26 mouse cellular contexts compared by ENCODE assay signal in genomic region chr10:74378697-74379096, GRCm38 (mm10).
DNase-seq lines count a peak whose midpoint lies in the region; ATAC-seq and TF ChIP-seq lines count a peak whose summit lies in the region.
"Had no signal": no experiment of that assay in that cellular context is flagged by ENCODE, and none has a peak within 500 bp of the region (broad histone marks: within the 10 kb centered on the region; RNA-seq: fewer than 3 reads in every experiment).

No protein-coding gene starts in this region.

- no peak for TF ChIP-seq CTCF in kidney, postnatal 0 days (IDR thresholded peaks at IDR 0.05; ENCODE audit: low read depth)
- no peak for TF ChIP-seq CTCF in kidney, adult 2 months (conservative IDR thresholded peaks at IDR 0.05; ENCODE audit: insufficient read depth, insufficient read length, low read depth, low read length)

- no peak overlapping the region for H3K4me3 ChIP-seq in kidney, embryonic 14.5 days (ENCODE audit: low read length)
- H3K4me3 ChIP-seq in kidney, postnatal 0 days (replicated peaks; ENCODE audit: low read depth, low read length) = no peak overlapping the region
- H3K4me3 ChIP-seq in kidney, adult 2 months (ENCODE audit: insufficient read depth, low read depth, low read length) = no peak overlapping the region
- no peak overlapping the region for H3K4me3 ChIP-seq in neural tube, embryonic 14.5 days (ENCODE audit: low read depth, low read length)
- H3K4me3 ChIP-seq: embryonic facial prominence, embryonic 13.5 days; erythroblast, embryonic 14.5 days; forebrain, embryonic 12.5 days; forebrain, embryonic 15.5 days; heart, embryonic 12.5 days; heart, embryonic 15.5 days; hindbrain, embryonic 10.5 days; hindbrain, embryonic 13.5 days had no signal

- no peak for TF ChIP-seq POLR2A in kidney, adult 2 months (IDR thresholded peaks at IDR 0.05; ENCODE audit: low read depth, low read length)

- DNase-seq in cerebellum, postnatal 10 days = peak; percentile 16 to 29
- DNase-seq in cerebellum, adult 11-12 months = no peak
- DNase-seq in kidney, adult 9 months = no peak
- DNase-seq in kidney, postnatal 0 days (ENCODE audit: low spot score) = peak; percentile 10
- no peak for DNase-seq in kidney, adult 2 months
- DNase-seq: adrenal gland, adult 8-10 months; adrenal gland, postnatal 25 days; cerebellum, adult 18-20 months; cerebellum, adult 9-10 months; cerebellum, postnatal 36 days; gastrocnemius, postnatal 25 days; heart, adult 18-20 months; heart, postnatal 10 days; heart, postnatal 36 days had no signal

- peaks cover 6% of the 10 kb centered on the region; the same call in 1 of the 2 replicates for H3K4me1 ChIP-seq in kidney, embryonic 14.5 days (ENCODE audit: control insufficient read depth, insufficient read depth, low read length)
- peaks cover 5% of the 10 kb centered on the region; the same call in 1 of the 2 replicates for H3K4me1 ChIP-seq in kidney, postnatal 0 days (replicated peaks; ENCODE audit: insufficient read depth, low read length)
- H3K4me1 ChIP-seq in kidney, adult 2 months (ENCODE audit: control insufficient read depth, insufficient read depth, low read length) = no peaks in the 10 kb centered on the region
- H3K4me1 ChIP-seq in neural tube, embryonic 14.5 days (ENCODE audit: control insufficient read depth, insufficient read depth, low read length) = 0 out of 2 replicates have a peak, but pooled peaks cover 2% of the 10 kb centered on the region
- H3K4me1 ChIP-seq: heart, embryonic 12.5 days; heart, embryonic 15.5 days; hindbrain, embryonic 10.5 days had no signal

- 54% methylated on average over 1 of the region's 1 CpGs for WGBS in kidney, embryonic 14.5 days
- 48% methylated on average over 1 of the region's 1 CpGs for WGBS in kidney, postnatal 0 days
- 44% methylated on average over 1 of the region's 1 CpGs for WGBS in kidney, adult 2 months
- WGBS in neural tube, embryonic 14.5 days = 83% methylated on average over 1 of the region's 1 CpGs

- no peak overlapping the region for H3K9ac ChIP-seq in kidney, embryonic 14.5 days (ENCODE audit: low read depth, low read length)
- no peak overlapping the region for H3K9ac ChIP-seq in kidney, postnatal 0 days (ENCODE audit: low read depth, low read length)
- no peak overlapping the region for H3K9ac ChIP-seq in neural tube, embryonic 14.5 days (replicated peaks; ENCODE audit: low read depth, low read length)
- H3K9ac ChIP-seq: embryonic facial prominence, embryonic 13.5 days; forebrain, embryonic 12.5 days; forebrain, embryonic 15.5 days; heart, embryonic 12.5 days; heart, embryonic 15.5 days; hindbrain, embryonic 13.5 days had no signal

- ATAC-seq in kidney, embryonic 14.5 days (ENCODE audit: low FRiP score, low TSS enrichment) = peak; percentile 75; the same call in 1 of the 2 replicates
- no peak for ATAC-seq in kidney, postnatal 0 days (replicated peaks; ENCODE audit: low FRiP score, low read depth)
- ATAC-seq in neural tube, embryonic 14.5 days (ENCODE audit: low read depth) = peak; percentile 16; the same call in 1 of the 2 replicates
- ATAC-seq: activated CD4-positive, CD25-positive, alpha-beta regulatory T cell, adult 4 months; forebrain, embryonic 15.5 days; hindbrain, embryonic 16.5 days had no signal

- H3K36me3 ChIP-seq in kidney, embryonic 14.5 days (ENCODE audit: control insufficient read depth, insufficient read depth, low read length) = no peaks in the 10 kb centered on the region
- H3K36me3 ChIP-seq in kidney, postnatal 0 days (ENCODE audit: insufficient read depth, low read length) = no peaks in the 10 kb centered on the region
- H3K36me3 ChIP-seq in kidney, adult 2 months (ENCODE audit: control insufficient read depth, insufficient read depth, low read length) = no peaks in the 10 kb centered on the region
- no peaks in the 10 kb centered on the region for H3K36me3 ChIP-seq in neural tube, embryonic 14.5 days (ENCODE audit: control insufficient read depth, insufficient read depth, low read length)
- H3K36me3 ChIP-seq: embryonic facial prominence, embryonic 13.5 days; forebrain, embryonic 12.5 days; forebrain, embryonic 15.5 days; heart, embryonic 12.5 days; heart, embryonic 15.5 days; hindbrain, embryonic 10.5 days; hindbrain, embryonic 13.5 days had no signal

- no peaks in the 10 kb centered on the region for H3K9me3 ChIP-seq in kidney, embryonic 14.5 days (ENCODE audit: control insufficient read depth, low read length)
- no peaks in the 10 kb centered on the region for H3K9me3 ChIP-seq in kidney, postnatal 0 days (replicated peaks; ENCODE audit: low read length)
- no peaks in the 10 kb centered on the region for H3K9me3 ChIP-seq in neural tube, embryonic 14.5 days (ENCODE audit: control insufficient read depth, low read length)
- H3K9me3 ChIP-seq: embryonic facial prominence, embryonic 13.5 days; forebrain, embryonic 12.5 days; forebrain, embryonic 15.5 days; heart, embryonic 12.5 days; heart, embryonic 15.5 days; hindbrain, embryonic 10.5 days; hindbrain, embryonic 13.5 days had no signal

- no peaks in the 10 kb centered on the region for H3K27me3 ChIP-seq in kidney, embryonic 14.5 days (ENCODE audit: control insufficient read depth, insufficient read depth, low read length)
- no peaks in the 10 kb centered on the region for H3K27me3 ChIP-seq in kidney, postnatal 0 days (ENCODE audit: insufficient read depth, low read length)
- no peaks in the 10 kb centered on the region for H3K27me3 ChIP-seq in kidney, adult 2 months (replicated peaks; ENCODE audit: control insufficient read depth, insufficient read depth, low read length)
- H3K27me3 ChIP-seq in neural tube, embryonic 14.5 days (ENCODE audit: control insufficient read depth, insufficient read depth, low read length) = no peaks in the 10 kb centered on the region
- H3K27me3 ChIP-seq: embryonic facial prominence, embryonic 13.5 days; forebrain, embryonic 12.5 days; forebrain, embryonic 15.5 days; heart, embryonic 12.5 days; heart, embryonic 15.5 days; hindbrain, embryonic 13.5 days had no signal

- no peak overlapping the region for H3K27ac ChIP-seq in kidney, embryonic 14.5 days (ENCODE audit: low read depth, low read length)
- no peak overlapping the region for H3K27ac ChIP-seq in kidney, postnatal 0 days
- H3K27ac ChIP-seq in kidney, adult 2 months (ENCODE audit: insufficient read depth, low read depth, low read length) = no peak overlapping the region
- no peak overlapping the region for H3K27ac ChIP-seq in neural tube, embryonic 14.5 days (ENCODE audit: low read depth, low read length)
- H3K27ac ChIP-seq: embryonic facial prominence, embryonic 13.5 days; forebrain, embryonic 12.5 days; forebrain, embryonic 15.5 days; heart, embryonic 15.5 days; hindbrain, embryonic 10.5 days; hindbrain, embryonic 13.5 days had no signal

- no peak overlapping the region for H3K4me2 ChIP-seq in kidney, embryonic 14.5 days (replicated peaks; ENCODE audit: low read depth, low read length)
- no peak overlapping the region for H3K4me2 ChIP-seq in kidney, postnatal 0 days (ENCODE audit: low read length)
- no peak overlapping the region for H3K4me2 ChIP-seq in neural tube, embryonic 14.5 days (ENCODE audit: low read depth, low read length)
- H3K4me2 ChIP-seq: embryonic facial prominence, embryonic 13.5 days; forebrain, embryonic 12.5 days; forebrain, embryonic 15.5 days; heart, embryonic 12.5 days; heart, embryonic 15.5 days; hindbrain, embryonic 13.5 days had no signal

Comparison
In these comparisons a context has a peak if more than half of its experiments do, and no peak if none do; other contexts are left out.
1. DNase-seq: peak in cerebellum, postnatal 10 days (2 of 2) and kidney, postnatal 0 days (single experiment); none in cerebellum, adult 11-12 months (single experiment), kidney, adult 9 months (single experiment) and kidney, adult 2 months (single experiment).